Comparison of ENCODE assay signal across 18 mouse cellular contexts in the genomic region with DNA sequence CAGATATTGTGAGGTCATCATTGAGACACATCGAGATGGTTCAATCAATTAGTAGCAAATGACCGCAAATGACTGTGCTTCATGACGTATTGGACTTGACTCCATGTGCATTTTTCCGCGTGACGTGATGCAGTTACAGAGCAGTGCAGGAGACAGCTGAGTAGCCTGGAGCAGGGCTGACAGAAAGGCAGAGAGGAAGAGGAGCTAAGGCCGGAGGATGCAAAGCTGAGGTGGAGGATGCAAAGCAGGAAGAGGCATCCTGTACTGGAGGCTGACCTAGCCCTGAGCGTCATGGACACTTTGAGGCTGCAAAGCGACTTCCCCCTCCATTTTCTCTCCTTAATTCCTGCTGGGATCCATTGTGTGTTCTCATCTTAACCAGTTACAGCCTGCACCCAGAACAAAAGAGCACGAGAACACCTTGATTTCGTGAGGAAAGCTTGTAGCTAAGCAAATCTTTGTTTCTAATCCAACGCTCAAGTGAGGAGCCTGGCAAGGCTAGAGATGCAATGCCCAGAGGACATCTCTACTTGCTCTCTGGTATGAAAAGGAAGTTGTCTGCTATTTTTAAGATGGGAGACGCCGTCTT.
DNase-seq lines count a peak whose midpoint lies in the region; ATAC-seq and TF ChIP-seq lines count a peak whose summit lies in the region.
"Had no signal": no experiment of that assay in that cellular context is flagged by ENCODE, and none has a peak within 500 bp of the region (broad histone marks: within the 10 kb centered on the region; RNA-seq: fewer than 3 reads in every experiment).

No protein-coding gene starts in this region.

- 0 out of 2 replicates have a peak, but pooled peaks have one; percentile 32 for ATAC-seq in hindbrain, postnatal 0 days
- ATAC-seq in hindbrain, embryonic 16.5 days = no peak
- ATAC-seq in intestine, embryonic 15.5 days = no peak
- ATAC-seq: forebrain, embryonic 14.5 days had no signal

- H3K36me3 ChIP-seq in hindbrain, postnatal 0 days (ENCODE audit: insufficient read depth, low read length) = no peaks in the 10 kb centered on the region
- no peaks in the 10 kb centered on the region for H3K36me3 ChIP-seq in hindbrain, embryonic 16.5 days (ENCODE audit: control insufficient read depth, insufficient read depth, low read length)
- no peaks in the 10 kb centered on the region for H3K36me3 ChIP-seq in intestine, embryonic 15.5 days
- H3K36me3 ChIP-seq: embryonic facial prominence, embryonic 13.5 days; heart, embryonic 12.5 days; hindbrain, embryonic 10.5 days; hindbrain, embryonic 15.5 days had no signal

- H3K4me3 ChIP-seq in hindbrain, postnatal 0 days (ENCODE audit: low read length) = no peak overlapping the region
- no peak overlapping the region for H3K4me3 ChIP-seq in hindbrain, embryonic 16.5 days (ENCODE audit: low read length)
- H3K4me3 ChIP-seq in intestine, embryonic 15.5 days (replicated peaks) = no peak overlapping the region
- H3K4me3 ChIP-seq: embryonic facial prominence, embryonic 13.5 days; gastrocnemius, adult 2 months; heart, embryonic 12.5 days; hindbrain, embryonic 10.5 days; hindbrain, embryonic 15.5 days had no signal

- no peak for DNase-seq in hindbrain, postnatal 0 days (ENCODE audit: low spot score)
- DNase-seq in retina, postnatal 1 day = peak; percentile 53
- DNase-seq in retina, embryonic 14.5 days (ENCODE audit: low spot score) = no peak
- peak; percentile 11 for DNase-seq in WW6 (ENCODE audit: low read depth, low spot score)
- no peak for DNase-seq in adrenal gland, postnatal 14 days
- DNase-seq: adrenal gland, postnatal 10 days; cerebellum, adult 11-12 months; cerebellum, adult 9-10 months; cerebellum, postnatal 25 days; gastrocnemius, adult 2 months; gastrocnemius, postnatal 25 days had no signal

- no peaks in the 10 kb centered on the region for H3K4me1 ChIP-seq in hindbrain, postnatal 0 days (ENCODE audit: insufficient read depth, low read length)
- no peaks in the 10 kb centered on the region for H3K4me1 ChIP-seq in hindbrain, embryonic 16.5 days (ENCODE audit: control insufficient read depth, insufficient read depth, low read depth, low read length)
- H3K4me1 ChIP-seq in intestine, embryonic 15.5 days (replicated peaks) = no peaks in the 10 kb centered on the region
- H3K4me1 ChIP-seq: hindbrain, embryonic 10.5 days; hindbrain, embryonic 15.5 days had no signal

- H3K27ac ChIP-seq in hindbrain, postnatal 0 days = no peak overlapping the region
- no peak overlapping the region for H3K27ac ChIP-seq in hindbrain, embryonic 16.5 days (ENCODE audit: low read depth, low read length)
- H3K27ac ChIP-seq in intestine, embryonic 15.5 days = no peak overlapping the region
- H3K27ac ChIP-seq: embryonic facial prominence, embryonic 13.5 days; gastrocnemius, adult 2 months; hindbrain, embryonic 10.5 days; hindbrain, embryonic 15.5 days had no signal

- no peak overlapping the region for H3K4me2 ChIP-seq in hindbrain, postnatal 0 days (ENCODE audit: low read depth, low read length)
- H3K4me2 ChIP-seq in hindbrain, embryonic 16.5 days (ENCODE audit: low read length) = no peak overlapping the region
- no peak overlapping the region for H3K4me2 ChIP-seq in intestine, embryonic 15.5 days (replicated peaks)
- H3K4me2 ChIP-seq: embryonic facial prominence, embryonic 13.5 days; heart, embryonic 12.5 days; hindbrain, embryonic 15.5 days had no signal

- TF ChIP-seq CTCF in hindbrain, postnatal 0 days (IDR thresholded peaks at IDR 0.05; ENCODE audit: low read depth) = no peak

- no peaks in the 10 kb centered on the region for H3K9me3 ChIP-seq in hindbrain, postnatal 0 days (ENCODE audit: low read length)
- H3K9me3 ChIP-seq in hindbrain, embryonic 16.5 days (ENCODE audit: control insufficient read depth, low read length) = no peaks in the 10 kb centered on the region
- no peaks in the 10 kb centered on the region for H3K9me3 ChIP-seq in intestine, embryonic 15.5 days
- H3K9me3 ChIP-seq: embryonic facial prominence, embryonic 13.5 days; heart, embryonic 12.5 days; hindbrain, embryonic 10.5 days; hindbrain, embryonic 15.5 days had no signal

- 74% methylated on average over 14 of the region's 14 CpGs for whole genome bisulfite sequencing in hindbrain, postnatal 0 days
- 73% methylated on average over 14 of the region's 14 CpGs for whole genome bisulfite sequencing in hindbrain, embryonic 16.5 days
- 78% methylated on average over 14 of the region's 14 CpGs for WGBS in intestine, embryonic 15.5 days

- no peak overlapping the region for H3K9ac ChIP-seq in hindbrain, postnatal 0 days (replicated peaks; ENCODE audit: low read length)
- H3K9ac ChIP-seq in hindbrain, embryonic 16.5 days (ENCODE audit: low read depth, low read length) = no peak overlapping the region
- no peak overlapping the region for H3K9ac ChIP-seq in intestine, embryonic 15.5 days
- H3K9ac ChIP-seq: embryonic facial prominence, embryonic 13.5 days; heart, embryonic 12.5 days; hindbrain, embryonic 15.5 days had no signal

- no peaks in the 10 kb centered on the region for H3K27me3 ChIP-seq in hindbrain, postnatal 0 days (ENCODE audit: insufficient read depth, low read length)
- H3K27me3 ChIP-seq in hindbrain, embryonic 16.5 days (replicated peaks; ENCODE audit: control insufficient read depth, insufficient read depth, low read length) = no peaks in the 10 kb centered on the region
- no peaks in the 10 kb centered on the region for H3K27me3 ChIP-seq in intestine, embryonic 15.5 days (replicated peaks)
- H3K27me3 ChIP-seq: embryonic facial prominence, embryonic 13.5 days; heart, embryonic 12.5 days; hindbrain, embryonic 15.5 days had no signal

Comparison
In these comparisons a context has a peak if more than half of its experiments do, and no peak if none do; other contexts are left out.
1. DNase-seq: peak in retina, postnatal 1 day (single experiment) and WW6 (single experiment); none in hindbrain, postnatal 0 days (single experiment), retina, embryonic 14.5 days (single experiment) and adrenal gland, postnatal 14 days (single experiment).